Mouse (Mus musculus): Measurements from ENCODE around the gene Tcam1.
"Not testable (repeated sequence)": the region's sequence is repeated elsewhere in the genome, so short reads cannot be mapped to it uniquely, and the experiment has no call there.

The Tcam1 gene

DNA sequence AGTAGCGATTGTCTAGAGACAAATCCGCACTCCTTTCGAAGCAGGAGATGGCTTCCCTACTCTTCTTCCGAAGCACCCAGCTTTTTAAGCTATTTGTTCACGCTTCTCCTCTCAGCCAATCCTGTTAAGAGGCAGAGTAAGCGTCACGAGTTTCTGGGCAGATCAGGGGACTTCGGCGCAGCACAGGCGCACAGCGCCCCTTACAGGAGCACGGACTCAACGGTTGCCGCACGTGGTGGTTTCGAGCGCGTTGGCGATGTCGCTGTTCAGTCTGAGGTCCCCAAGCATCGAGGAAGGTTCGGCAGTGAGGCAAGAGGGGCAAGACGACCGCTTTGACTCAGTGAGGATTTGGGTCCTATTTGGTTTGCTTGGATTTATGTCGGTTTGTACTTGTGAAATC lies at the start of gene Tcam1:
Gene Tcam1, plus strand, starts transcription at position 219 of the 400 bp plus-strand sequence.
- DNase-seq (ENCODE audit: low read depth): peak; percentile 94

DNA sequence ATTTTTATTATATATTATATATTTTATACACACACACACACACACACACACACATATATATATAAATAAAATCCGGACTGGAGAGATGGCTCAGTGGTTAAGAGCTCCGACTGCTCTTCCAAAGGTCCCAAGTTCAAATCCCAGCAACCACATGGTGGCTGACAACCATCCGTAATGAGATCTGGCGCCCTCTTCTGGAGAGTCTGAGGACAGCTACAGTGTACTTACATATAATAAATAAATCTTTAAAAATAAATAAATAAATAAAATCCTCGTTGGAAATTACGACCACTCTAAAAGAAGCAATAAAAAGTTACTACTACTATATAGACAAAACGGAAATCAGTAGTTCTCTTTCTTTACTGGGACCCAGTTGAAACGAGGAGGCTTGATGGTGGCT lies 42.5 kb upstream of the Tcam1 start:
- not testable (repeated sequence) for DNase-seq (ENCODE audit: low read depth)

GRCm38 (mm10) chr11:106246834-106247233 lies 29.6 kb upstream of the Tcam1 start:
- DNase-seq (ENCODE audit: low read depth): no peak

GRCm38 (mm10) chr11:106249326-106249725 lies 27.1 kb upstream of the Tcam1 start:
- no peak for DNase-seq (ENCODE audit: low read depth)

GRCm38 (mm10) chr11:106254767-106255166 lies 21.7 kb upstream of the Tcam1 start:
- DNase-seq (ENCODE audit: low read depth): no peak

DNA sequence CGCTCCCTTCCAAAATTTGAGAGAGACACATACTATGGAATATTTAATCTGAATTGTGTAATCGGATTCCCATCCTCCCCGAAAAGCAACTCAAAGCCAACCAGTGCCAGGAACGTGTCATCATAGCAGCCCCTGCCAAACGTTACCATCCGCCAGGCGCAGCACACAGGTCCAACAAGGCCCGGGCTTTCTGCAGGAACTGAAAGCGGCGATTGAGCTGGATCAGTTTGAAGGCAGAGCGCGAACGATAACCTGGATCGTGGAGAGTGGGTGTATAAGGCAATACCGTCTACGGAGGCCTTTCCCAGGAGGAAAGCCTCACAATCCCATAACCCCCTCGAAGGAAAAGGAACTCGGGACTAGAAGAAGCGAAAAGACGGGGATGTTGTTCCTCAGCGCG lies 21.3 kb upstream of the Tcam1 start:
- DNase-seq (ENCODE audit: low read depth): peak; percentile 12

GRCm38 (mm10) chr11:106255685-106256451 lies 20.6 kb upstream of the Tcam1 start, which contains the start of the genes Ftsj3 and Psmc5:
Gene Ftsj3, minus strand, starts transcription at chr11:106256079.
Gene Psmc5, plus strand, starts transcription at chr11:106256154.
- DNase-seq (ENCODE audit: low read depth): peak; percentile 96

- no peak for DNase-seq (ENCODE audit: low read depth)
Measured at GRCm38 (mm10) chr11:106256775-106257174, 19.7 kb upstream of the Tcam1 start.

GRCm38 (mm10) chr11:106260826-106261450 lies 15.5 kb upstream of the Tcam1 start:
- DNase-seq (ENCODE audit: low read depth): no peak

DNA sequence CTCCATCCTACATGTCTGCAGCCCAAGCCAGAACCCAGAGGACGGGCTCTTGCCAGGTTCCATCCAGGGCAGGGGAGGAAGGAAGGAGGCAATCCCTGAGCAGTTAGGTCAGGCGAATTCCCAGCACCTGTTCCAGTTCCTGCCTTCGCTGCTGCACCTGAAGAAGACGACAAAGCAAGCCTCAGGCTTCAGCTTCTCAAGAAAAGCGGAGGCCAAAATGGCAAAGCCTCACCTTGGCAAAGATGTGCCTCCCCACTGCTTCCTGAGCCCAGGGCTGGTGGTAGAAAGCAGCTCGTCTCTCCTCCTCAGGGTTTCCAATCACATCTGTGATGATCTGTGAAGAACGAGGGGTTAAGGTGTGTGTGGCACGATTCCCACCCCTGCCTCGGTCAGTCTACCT lies 12.5 kb upstream of the Tcam1 start:
- no peak for DNase-seq (ENCODE audit: low read depth)

DNA sequence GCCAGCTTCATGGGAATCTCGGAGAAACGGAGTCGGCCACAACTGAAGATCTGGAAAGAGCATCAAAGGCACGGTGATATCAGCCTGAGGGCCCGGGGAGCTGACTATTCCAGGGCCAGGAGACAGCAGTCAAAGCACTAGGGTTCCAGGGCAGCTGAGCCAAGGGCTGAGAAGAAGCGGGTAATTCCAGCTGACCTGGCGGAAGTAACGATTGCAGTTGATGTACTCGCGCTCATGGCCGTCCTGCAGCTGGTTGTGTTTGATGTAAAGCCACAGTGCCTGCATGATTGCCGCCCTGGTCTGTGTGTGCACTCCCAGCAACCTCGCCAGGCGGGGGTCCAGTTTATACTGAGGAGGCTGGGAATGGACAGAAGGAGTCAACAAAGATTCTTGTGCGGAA lies 11.5 kb upstream of the Tcam1 start:
- DNase-seq (ENCODE audit: low read depth): no peak

- DNase-seq (ENCODE audit: low read depth): no peak
Measured at GRCm38 (mm10) chr11:106265570-106265969, 10.9 kb upstream of the Tcam1 start.

DNA sequence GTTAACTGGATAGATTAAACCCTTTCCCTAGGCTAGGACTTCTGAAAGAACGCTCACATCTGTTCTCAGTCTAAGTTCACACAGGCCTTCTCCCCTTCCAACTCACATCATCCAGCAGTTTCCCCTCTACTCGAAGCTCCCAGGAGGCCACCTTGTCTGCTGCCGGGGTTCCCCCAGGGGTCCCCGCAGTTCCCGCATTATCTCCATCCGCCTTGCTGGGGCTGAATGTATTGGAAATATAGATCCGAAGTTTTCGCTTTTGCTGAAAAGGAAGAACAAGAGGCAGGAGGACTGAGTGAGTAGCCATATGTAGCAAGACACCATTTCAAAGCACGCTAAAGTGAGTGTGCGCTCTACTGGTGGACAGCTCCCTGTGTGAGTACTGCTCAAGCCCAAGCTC lies 10.0 kb upstream of the Tcam1 start:
- no peak for DNase-seq (ENCODE audit: low read depth)

DNA sequence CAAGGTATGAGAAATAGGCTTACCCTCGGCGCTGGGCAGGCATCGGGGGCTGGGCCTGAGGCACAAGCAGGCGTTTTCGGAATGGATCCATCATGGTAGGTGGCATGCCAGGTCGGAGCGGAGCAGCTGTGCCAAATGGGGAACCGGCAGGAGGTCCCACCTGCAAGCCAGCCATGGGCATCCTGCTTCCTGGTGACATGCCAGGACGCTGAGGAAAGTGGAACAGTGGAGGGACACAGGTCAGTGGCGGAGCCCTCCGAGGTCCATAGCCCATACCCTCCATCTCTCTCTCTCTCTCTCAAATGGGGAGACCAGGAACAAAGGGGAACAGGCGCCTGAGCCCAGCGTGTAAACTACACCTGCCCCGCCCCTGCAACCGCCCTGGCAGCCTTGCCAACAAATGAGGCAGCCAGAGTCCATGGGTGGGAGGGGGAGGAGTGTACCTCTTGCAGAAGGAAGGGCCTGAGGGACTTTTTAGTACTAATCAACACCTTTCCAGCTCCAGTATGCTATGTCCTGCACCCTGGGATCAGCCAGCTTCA lies 9.1 kb upstream of the Tcam1 start:
- DNase-seq (ENCODE audit: low read depth): no peak

DNA sequence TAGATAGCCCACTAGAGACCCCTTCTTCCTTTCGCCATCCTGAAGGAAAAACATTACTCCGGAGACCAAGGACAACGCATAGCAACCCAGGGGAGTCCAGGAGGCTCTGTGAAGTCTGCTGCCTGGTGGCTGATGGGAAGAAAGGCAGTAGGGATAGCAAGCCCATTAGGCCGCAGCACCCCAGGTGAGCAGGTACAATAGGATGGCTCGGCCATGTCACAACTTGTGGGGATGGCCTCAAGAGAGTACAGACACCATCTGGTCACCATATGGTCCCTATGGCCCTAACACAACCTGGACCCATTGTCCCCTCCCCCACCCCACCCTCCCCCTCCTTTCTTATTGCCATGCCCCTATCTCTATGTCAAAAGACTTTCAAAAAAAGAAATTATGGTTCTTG lies 8.6 kb upstream of the Tcam1 start:
- DNase-seq (ENCODE audit: low read depth): no peak

DNA sequence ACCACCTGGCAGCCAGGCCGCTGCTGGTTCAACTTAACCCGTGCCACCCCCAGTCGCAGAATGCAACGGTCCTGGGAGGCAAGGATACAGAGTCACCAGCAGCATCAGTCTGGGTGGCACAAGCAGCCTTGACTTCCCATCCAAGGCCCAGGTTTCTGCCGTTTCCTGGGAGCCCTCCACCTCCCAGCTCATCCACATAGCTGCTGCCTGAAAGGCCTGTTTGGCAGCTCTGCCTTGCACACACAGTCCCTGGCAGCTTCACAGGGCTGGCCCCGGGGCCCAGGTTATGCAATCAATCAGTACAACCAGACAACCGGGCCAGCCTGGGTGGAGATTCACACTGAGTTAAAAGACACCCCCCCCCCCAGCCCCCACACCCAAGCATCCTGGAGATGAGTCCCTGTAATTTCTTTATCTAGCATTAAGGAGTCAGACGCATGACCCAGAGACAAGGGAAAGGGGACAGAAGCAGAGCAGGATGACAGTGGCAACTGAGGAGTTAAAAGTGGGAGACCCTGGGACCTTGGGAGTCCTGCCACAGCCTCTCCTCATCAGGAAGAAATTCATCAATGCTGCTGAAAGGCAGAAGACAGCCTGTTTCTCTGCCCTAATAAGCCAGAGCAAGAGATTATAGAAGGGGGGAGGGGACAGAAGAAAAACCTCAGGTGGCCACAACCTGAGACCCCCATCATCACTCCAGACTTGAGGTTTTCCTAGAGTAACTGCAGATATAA lies 8.0 kb upstream of the Tcam1 start:
- no peak for DNase-seq (ENCODE audit: low read depth)

DNA sequence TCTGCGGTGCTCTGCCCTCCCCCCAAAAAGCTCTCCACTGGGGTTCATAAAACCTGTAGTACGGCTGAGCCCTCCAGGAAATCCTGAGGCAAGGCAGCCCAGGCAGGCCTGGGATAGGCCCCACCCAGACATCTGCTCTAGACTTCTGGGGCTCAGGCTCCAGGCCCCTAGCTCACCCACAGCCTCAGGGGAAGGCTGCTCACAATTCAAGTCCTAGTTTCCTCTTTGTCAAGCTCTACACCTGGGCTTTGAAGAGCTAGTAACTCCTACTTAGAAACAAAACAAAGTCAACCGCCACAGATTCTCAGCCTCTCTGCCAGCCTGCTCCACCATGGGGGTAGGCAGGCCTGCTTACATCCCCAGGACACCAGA lies 7.4 kb upstream of the Tcam1 start:
- peak; percentile 30 for DNase-seq (ENCODE audit: low read depth)

GRCm38 (mm10) chr11:106271131-106271793 lies 5.2 kb upstream of the Tcam1 start:
- no peak for DNase-seq (ENCODE audit: low read depth)

DNA sequence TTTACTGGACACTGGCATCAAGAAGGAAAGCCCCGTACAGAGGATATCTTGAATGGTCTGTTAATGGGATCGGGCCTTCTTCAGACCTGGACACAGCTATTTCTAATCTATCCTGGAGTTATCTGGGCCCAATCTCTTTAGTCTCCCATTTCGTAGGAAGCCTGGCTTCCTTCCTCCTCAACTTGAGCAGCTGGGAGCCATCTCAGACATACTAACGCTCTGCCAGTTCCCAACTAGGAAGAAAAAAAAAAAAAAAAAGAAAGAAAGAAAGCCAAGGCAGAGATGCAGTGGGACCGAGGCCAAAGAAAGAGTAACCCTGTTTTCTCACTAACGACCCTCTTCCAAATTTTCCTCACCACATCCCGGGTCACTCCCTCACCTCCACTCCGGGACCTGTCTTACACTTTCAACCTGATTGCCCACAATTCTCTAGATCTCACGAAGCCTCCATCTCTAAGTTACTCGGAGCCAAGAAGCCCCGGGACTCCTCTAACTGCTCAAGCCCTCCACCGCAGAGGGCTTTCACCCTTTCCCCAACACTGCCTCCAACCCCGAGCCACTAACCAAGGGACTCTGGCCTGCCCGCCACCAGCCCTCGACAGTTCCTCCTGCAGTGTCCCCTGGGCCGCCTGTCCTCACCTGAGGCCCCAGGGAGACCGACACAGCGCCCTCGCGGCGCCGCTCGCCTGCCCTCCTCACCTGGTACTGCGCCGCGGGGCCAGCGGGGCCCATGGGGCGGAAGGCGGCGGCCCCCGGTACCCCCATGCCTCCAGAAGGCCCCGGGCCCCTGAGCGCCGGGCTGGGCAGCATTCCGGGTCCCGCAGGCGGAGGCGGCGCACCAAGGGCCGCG lies 4.5 kb upstream of the Tcam1 start:
- no peak for DNase-seq (ENCODE audit: low read depth)

GRCm38 (mm10) chr11:106272644-106273310 lies 3.7 kb upstream of the Tcam1 start, which contains the start of gene Smarcd2:
Gene Smarcd2, minus strand, starts transcription at chr11:106272972.
- DNase-seq (ENCODE audit: low read depth): peak; percentile 97

- DNase-seq (ENCODE audit: low read depth): no peak
Measured at GRCm38 (mm10) chr11:106273311-106273684, 3.2 kb upstream of the Tcam1 start.
